Mouse (Mus musculus) kidney, postnatal 10 days (tissue): ENCODE measurements around the gene Kif13a.

Experiments used
- DNase-seq: peaks from one replicate; pipeline ENCODE4 v3.0.0; 2021; ENCODE audit warnings: mixed read lengths

Kif13a gene

DNA sequence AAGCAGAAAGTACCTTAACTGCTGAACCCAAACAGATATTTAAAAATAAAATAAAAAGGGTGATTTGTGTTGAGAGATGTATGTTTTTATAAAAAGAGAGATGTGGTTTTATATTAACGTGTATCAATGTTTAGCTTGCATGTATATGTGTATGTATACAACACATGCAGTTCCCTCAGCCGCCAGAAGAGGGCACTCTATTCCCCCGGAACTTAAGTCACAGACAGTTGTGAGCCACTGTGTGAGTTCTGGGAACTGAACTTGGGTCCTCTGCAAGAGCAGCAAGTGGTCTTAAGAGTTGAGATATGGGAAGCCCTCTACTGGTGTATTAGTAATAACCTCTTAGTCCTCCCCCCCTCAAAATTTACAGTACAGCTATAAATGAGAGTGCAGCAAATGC lies 96.7 kb downstream of the Kif13a start:
- no peak for DNase-seq

DNA sequence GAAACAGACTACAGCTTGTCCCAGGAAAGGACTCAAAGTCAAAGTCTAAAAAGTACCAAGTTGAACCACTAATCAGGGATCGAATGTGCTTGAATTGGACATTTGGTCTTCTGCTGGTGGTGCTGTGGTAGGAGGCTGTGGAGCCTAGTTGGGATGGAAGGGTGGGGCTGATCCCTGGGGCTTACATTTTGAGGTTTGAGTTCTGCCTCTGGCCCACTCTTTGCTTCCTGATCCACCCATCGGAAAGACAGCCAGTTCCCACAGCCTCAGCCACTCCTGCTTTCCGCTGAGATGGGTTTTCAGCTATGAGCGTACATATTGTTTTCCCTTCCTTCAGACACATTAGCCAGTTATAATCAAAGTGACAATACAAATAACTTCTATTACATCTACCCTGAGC lies 106.4 kb downstream of the Kif13a start:
- no peak for DNase-seq

DNA sequence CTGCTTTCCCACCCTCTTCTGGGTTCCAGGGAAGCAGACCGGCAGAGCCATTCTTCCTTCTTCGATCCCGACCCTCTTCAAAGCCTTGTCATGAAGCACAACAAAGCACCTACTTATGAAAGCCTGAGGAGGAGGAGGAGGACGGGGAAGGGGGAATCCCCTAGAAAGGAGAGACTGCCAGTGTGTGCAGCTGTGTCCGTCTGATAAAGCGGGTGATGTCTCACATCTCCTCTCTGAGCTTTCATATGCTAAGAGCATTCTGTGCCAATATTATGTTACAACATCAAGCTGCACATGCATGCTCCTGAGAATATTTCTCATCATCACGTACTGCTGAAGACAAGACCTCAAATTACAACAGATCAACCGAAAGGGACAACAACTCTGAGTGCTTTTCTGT lies 107.5 kb downstream of the Kif13a start:
- no peak for DNase-seq

DNA sequence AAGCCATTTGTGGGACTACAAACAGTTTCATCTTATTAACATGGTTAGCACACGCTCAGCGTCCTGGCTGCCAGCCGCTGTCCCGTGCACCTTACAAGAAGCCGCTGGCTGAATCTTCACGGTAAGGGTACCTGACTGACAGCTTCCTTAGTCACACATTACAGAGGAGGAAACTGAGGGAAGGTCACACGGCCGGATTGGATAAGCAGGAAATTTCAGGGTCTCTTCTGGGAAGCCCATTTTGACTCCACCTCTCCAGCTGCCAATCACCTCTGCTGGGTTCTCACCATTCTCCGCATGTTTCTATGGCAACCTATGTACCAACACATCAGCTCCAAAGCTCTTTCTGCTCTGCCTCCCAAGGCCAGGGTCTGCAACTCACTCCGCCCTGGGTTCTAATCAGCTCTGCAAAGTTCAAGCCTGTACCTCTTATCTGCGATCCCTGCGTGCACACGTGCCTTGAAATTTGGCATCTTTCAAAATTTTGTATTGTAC lies 109.9 kb downstream of the Kif13a start:
- no peak for DNase-seq

DNA sequence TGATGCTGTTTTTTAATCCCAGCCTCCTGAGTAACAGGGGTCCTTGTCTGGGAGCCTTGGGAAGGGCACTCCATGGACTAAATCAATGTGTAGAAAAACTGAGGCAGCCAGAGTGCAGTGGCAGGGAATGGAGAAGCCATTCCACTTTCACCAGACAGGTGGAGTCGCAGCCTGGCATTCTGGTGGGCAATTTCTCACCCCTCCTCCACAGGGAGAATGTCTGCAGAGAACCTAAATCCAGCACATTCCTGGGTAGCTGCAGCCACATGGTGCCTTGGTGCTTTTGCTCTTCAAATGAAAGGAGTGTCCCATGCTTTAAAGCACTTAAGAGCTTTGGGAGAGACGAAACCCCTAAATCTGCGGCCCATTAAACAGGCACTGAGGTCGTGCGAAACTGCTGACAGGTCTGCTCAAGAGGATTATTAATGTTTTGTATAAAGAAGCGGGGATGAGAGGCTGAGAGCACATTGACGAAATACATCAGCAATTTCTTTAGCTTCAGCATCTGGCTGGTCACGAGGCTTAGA lies 110.4 kb downstream of the Kif13a start:
- no peak for DNase-seq

DNA sequence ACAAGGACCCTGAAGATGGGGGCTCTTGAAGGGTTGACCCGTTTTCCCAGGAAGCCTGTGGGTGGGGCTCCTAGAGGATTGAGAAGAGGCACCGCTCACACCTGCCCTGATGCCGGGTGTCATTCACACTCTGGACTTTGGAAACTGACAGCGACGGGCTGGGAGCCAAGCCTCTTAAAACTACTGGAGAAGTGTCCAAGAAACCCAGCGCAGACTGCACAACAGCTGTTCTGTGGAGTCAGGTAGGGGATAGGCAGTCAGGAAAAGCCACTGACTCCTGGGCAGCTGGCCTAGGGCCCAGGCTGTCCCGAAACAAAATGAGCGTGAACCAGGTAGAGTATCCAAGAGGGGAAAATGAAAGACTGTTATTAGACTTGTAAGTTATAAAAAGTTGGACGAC lies 111.3 kb downstream of the Kif13a start:
- peak; percentile 50 for DNase-seq

DNA sequence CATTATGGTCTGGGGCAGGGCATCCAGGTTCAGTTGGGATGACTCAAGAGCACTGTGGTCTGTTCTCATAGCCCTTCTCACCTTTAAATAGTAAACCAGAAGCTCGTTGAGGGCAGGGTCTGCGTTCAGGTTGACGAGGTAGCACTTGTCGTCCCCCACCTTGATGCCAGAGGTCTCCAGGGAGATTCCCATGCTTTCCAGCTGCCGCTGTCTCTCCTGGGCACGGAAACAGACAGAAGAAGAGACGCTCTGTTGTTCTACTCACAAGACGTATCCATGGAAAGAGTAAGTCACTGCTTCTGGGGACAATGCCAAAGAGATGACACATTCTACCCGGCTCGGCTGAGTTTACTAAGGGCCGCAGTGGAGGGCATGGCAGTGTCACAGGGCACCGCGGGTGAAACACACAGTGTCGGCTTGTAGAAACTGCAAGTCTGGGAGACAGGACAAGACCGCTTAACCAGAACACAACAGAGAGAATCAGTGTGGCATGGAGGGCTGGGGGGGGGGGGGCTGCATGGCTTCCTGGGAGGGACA lies 117.0 kb downstream of the Kif13a start:
- no peak for DNase-seq

DNA sequence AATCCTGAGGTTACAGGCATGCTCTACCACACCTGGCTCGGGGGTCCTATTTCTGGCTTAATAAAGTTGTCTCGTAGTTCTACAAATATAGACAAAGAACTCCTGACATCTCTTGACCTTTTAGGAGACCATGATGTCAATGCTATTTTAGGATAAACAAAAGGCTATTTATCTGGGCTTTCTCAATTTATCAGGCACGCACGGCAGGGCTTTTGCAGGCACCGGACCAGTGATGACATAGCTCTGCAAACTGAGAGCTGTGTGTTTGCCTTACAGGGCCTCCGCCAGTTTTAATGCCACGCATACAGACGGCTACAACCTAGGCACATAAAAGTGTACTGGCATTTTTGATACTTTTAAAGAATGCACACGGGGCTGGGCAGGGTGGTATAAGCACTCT lies 118.0 kb downstream of the Kif13a start:
- no peak for DNase-seq

DNA sequence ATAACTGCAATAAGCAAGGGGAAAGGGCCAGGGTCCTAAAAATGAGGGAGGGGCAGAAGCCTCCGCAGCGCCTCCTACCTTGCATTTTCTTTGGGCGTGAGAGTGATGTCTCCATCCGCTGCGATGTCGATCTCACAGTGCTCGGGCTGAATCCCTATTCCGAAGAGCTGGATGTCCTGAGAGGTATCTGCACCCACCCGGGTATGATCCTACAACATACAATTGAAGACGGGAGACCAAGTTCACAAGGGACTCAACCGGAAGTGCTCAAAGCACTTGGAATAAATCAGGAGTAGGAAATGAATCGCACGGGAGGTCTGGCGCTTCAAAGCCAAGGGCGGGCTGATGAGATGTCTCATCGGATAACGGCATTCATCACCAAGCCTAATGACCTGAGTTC lies 119.1 kb downstream of the Kif13a start:
- no peak for DNase-seq

DNA sequence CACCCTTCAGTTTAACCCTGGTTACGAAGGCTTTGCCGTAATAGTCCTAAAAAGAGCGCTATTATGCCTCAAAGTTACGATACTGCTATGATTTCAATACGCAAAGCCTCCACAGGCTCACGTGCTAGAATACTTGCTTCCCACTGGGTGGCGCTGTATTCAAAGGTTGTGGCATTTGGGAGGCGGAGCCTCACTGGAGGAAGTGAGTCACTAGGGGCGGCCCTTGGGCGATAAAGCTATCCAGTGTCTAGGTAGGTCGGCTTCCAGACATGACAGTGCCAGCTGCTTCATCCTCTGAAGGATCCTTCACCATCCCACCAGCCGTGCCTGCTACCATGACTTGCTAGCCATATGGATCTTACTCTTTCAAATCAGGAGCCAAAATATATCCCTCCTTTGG lies 119.6 kb downstream of the Kif13a start:
- peak; percentile 31 for DNase-seq

DNA sequence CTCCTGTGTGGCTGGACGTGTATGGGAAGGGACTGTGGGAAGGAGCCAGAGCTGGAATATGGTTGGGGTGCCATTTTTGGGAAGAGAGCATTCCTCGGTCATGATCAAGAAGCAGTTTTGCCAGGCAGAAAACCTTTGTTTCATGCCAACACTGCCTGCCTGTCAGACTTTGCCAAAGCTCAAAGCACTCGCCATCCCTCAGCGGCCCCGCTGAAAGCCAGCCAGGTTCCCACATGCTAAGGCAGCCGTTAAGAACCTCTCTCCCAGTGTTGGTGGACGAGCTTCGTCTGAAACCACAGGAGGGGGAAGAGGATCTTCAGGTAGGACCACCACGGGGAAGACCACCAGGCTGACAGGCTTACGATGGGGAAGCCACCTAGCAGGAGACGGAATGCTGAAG lies 121.8 kb downstream of the Kif13a start:
- DNase-seq, result no peak

DNA sequence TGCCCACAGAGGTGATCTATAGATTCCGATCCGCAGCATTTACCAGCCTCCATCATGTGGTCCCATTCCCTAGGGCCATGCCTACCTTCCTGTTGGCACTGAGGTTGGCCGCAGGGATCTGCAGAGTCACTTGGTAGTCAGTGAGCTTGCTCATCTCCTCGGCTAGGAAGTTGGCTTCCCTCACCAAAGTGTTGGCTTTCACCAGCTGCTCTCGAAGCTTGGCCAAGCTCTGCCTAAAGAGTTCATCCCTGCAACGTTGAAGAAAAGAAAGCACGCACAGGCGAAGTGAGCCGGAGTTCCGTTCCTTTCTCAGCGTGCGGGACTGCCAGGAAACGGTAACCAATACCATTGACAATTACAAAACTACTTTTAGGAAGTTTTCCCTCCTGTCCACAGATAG lies 128.5 kb downstream of the Kif13a start:
- DNase-seq, result no peak

DNA sequence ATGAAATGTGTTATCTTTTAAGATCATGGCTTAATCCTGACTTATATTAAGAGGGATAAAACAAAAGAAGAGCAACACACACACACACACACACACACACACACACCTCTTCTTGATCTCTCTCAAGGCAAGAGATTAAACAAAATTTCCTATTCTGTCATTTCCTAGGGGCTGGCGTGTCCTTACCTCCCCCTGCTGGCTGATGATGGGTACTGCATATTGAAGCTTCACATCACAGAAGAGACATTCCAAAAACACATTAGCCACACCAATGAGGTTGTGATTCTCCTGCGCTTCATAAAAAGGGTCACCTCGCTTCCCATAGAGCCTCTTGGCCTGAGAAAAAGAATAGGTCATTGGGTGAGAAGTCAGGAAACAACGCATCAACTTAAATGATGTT lies 131.5 kb downstream of the Kif13a start:
- DNase-seq, result peak; percentile 64

DNA sequence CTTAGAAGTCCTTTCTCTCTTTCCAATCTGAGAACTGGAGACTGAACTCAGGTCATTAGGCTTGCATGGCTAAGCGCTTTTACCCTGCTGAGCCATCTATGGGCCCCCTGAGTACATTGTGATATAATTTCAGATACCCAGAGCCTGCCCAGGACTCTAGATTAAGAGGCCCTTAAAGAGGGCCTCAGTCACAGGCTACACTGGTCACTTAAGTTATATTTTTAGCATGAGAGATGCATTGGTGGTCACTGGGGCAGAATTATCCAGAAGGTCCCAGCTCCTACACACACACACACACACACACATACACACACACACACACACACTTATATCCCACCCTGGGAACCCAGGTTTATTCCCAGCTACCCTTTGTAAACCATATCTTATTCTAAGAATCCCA lies 133.3 kb downstream of the Kif13a start:
- DNase-seq, result no peak

DNA sequence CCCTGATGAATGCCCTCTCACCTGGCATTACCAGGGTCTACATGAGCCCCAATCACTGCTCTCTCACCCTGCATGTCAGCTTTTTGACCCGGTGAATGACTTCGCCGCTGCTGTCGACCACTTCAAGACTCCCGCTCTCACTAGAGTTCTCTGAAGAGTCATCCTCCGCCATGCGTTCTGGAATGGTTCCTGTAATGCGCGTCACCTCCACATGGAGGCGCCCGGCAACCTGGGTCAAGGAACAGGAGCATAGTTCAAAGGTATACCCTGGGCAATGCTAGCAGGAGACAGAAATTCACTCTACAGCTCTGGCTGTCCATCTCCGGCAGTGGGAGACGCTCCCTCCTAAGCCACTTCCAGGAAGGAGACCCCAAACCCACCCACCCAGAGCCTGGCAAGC lies 135.8 kb downstream of the Kif13a start:
- no peak for DNase-seq

DNA sequence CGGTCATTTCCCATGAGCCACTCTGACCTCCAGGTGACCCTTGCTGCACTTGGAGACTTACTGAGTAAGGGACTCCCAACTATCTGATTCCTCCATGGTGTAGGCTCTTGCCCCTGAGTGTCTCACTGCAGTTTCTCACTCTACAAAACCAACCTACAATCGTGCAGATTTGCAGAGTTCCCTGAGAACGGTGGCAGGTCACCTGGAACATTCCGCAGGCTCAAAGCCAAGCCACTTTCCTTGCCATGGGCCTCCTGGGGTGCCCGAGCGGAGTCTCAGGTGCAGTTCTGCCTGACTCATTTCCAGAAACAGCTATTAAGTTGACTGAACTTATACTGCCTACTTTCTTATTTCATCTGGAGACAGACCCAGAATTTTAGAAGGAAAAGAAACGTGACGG lies 141.2 kb downstream of the Kif13a start:
- peak; percentile 75 for DNase-seq

DNA sequence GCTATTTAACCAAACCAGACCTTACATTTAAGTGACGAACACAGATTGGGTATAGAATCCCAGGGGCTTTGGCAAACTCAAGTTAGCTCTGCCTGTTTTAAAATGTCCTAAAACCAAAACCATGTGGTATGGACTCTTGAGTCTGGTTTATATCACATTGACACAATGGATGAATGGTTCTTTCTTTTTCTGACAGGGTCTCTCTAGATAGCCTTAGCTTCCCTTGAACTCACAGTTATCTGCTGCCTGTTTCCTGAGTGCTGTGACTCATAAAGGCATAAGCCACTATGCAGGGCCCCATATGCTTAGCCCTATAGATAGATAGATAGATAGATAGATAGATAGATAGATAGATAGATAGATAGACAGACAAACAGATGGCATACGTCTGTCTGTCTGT lies 142.8 kb downstream of the Kif13a start:
- no peak for DNase-seq

DNA sequence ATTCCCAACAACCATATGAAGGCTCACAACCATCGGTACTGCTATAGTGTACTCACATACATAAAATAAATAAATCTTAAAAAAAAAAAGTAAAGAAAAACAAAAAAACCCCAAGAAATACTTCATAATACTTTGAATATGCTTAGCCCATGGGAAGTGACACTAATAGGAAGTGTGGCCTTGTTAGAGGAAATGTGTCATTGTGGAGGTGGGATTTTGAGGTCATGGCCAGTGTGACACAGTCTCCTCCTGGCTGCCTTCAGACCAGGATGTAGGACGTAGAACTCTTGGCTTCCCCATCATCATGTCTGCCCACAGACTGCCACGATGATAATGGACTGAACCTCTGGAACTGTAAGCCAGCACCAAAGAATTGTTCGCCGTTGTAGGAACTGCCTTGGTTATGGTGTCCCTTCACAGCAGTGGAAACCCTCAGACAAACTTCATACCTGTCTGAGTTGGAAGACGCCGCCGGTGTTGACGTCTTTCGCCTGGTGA lies 143.6 kb downstream of the Kif13a start:
- no peak for DNase-seq

DNA sequence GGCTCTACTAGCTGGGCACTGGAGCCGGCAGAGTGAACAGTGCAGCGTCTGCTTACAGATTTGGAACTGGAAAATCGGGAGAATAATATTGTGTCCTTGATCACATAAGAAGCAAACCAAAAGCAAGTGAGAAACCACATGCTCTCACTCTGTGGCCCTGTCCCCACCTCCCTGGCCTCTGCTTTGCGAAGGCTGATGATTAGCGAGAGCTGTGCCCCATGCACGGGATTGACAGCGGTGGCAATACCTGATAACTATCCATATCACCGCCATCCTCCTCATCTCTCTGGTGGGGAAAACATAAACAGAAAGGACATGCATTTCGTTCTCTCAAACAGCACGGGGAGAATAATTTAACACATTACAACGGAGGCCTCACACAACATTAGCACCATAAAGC lies 149.3 kb downstream of the Kif13a start:
- DNase-seq, result no peak

DNA sequence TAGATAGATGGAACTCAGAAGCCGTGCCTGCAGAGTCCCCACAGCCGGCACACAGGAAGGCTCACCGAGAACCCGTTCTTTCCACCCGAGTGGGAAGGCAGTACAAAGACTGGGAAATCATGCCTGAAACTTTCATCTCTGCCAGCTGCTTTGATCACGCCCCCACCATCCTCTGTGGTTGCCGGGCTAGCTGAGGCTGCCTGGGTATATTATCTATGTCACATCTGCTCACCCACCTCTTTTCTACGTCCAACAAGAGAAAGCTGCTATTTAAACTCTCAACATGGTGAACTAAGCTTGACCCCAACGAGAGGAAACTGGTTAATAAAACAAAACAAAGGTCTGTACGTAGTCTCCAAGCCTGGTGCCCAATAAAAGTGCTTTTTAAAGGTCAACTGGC lies 149.8 kb downstream of the Kif13a start:
- DNase-seq, result no peak

DNA sequence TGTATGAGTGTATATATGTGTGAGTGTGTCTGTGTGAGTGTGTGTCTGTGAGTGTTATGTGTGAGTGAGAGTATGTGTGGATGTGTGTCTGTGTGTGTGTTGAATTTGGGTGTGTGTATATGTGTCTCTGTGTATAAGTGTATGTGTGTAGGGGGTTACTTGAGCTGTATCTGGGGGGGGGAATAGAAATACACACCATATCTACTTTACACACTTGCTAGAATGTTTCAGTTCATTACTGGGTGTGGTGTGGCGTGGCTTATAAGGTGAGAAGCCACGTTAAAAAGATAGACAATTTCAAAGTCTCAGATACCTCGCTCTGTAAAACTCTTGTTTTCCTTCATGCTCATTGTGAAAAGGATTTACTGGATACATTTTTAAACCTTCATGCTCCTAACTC lies 152.2 kb downstream of the Kif13a start:
- DNase-seq, result no peak

DNA sequence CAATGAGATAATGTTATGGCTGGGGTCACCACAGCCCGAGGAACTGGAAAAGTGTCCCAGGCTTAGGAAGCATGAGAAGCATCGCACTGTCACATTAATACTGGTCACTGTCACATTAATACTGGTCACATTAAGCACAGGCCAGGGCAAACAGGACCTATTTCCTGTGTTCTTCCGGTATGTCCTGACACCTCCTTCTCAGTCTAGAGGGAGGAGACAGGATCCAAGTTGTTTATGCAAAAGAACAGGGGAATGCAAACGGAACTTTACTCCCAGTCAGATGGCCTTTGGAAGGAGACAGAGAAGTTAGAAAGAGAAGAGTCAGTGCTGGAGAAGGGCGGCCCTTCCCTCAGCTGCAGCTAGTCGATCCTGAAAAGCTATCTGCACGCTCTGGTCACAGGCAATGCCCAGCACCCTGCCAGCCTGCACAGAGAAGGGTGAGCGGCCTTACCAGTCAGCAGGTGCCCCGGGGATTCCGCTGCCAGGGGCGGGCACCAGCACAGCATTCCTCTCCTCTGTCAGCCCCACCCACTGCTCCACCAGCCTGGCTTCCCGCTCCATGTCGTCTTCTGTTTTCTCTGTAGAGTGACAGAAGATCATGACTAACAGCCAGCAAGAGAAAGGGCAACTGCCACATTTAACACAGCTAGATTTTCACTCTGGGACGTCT lies 152.9 kb downstream of the Kif13a start:
- DNase-seq, result peak; percentile 69

DNA sequence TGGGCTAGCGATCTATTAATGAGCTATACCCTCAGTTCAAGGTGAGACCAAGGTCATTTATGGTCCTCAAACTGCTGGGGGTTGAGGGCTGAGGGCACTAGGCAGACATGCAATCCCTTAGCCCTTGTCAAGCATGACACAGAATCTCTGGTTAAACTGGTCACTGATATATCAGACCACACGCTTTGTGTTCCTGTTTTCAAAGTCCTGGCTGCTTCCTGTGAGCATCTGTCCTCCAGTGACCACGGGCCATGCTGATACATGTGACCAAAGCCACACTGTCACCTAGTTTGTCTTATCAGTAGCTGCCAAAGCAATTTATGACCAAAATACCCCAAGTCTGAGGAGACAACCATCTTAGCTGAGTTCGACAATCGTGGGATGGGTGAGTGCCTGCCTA lies 154.7 kb downstream of the Kif13a start:
- no peak for DNase-seq

DNA sequence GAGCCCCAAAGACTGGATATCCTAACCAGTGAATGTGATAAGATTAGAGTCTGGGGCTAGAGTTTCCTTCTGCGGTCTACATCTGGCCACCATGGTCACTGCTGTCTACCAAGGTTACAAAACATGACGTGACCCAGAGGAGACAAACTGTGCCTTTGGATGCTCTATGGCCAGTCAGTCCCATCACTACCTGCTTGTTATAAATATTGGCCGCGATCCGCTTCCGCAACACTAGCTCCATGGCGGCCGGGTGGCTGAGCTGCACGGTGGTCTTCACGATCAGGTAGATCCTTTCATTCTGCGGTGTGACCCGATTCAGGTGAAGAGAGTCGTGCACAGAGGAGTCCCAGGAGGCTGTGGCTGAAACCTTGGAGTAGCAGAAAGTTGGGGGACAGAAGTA lies 157.1 kb downstream of the Kif13a start:
- DNase-seq, result no peak

DNA sequence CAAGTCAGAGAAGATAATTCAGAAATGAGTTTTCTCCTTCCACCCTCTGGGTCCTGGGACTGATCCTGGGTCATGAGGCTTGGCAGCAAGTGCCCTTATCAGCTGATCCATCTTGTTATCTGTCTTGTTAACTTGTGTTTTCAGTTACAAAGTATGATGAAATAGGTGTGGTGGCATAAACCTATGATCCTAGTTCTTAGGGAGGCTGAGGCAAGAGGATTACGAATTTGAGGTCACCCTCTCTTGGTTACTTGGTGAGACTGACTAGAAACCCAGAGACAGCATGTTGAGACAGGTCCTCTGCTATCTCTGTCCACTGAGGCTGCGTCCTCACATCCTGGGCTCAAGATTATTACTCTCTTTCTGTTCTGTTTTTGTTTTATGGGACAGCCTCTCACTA lies 164.3 kb downstream of the Kif13a start:
- no peak for DNase-seq
